Mouse (Mus musculus) left cerebral cortex, adult 8-10 months (tissue): ENCODE data around the gene Zic2. TPM values are rescaled to one million over a fixed set of nuclear protein-coding genes. Genes with fewer than 3 reads are reported as not detected.
"Not testable (repeated sequence)": the region's sequence is repeated elsewhere in the genome, so short reads cannot be mapped to it uniquely, and the experiment has no call there.

ENCODE experiments used
- DNase-seq, 2 experiments: peaks; one replicate each; pipeline ENCODE4 v3.0.0; 2022; ENCODE audit warnings: low spot score in 2 of 2
- total RNA-seq, 4 experiments: library from RNA; stranded (reverse); gene quantifications; 2 replicates each; pipeline ENCODE4 v1.2.4; 2022

Zic2 gene
- total RNA-seq, result 10 to 100 TPM; 20.3 to 25.7 (median 21.7) TPM

DNA sequence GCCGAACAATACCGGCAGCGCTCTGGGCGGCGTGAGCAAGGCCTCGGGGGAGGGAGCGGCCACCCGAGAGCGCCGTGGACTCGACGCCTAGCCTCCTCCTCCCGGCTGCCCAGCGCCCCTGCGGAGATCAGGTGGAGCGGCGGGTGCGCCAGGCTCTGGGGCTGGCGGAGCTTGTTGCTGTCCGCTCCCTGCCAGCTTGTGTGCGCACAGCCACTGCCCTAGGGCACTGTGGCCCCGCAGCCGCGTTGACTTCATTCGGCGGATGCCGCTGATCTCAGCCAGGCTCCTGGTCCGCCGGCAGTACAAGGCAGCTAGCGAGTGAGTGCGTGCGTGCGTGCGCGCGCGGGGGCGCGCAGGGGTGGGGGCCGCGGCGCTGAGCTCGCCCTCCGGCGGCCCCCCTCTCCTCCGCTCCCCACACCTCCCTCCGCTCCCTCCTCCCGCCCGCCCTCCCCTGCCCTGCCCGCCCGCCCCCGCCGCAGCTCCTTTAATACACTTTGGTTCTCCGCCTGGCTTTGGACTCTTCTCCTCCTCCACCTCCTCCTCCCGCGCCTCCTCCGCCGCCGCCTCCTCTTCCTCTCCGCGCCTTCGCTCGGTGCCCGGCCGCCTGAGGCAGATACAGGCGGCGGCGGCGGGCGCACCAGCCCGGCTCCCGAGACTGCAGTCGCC lies at the start of gene Zic2:
Gene Zic2 (plus strand): TSS at position 545 of the 666 bp plus-strand sequence.
- peak in 1 of 2 experiments; percentile 52 for DNase-seq

- no peak for DNase-seq
Measured at GRCm38 (mm10) chr14:122426529-122427203, 48.6 kb upstream of the Zic2 start.

GRCm38 (mm10) chr14:122427204-122427560 lies 48.1 kb upstream of the Zic2 start:
- no peak for DNase-seq

GRCm38 (mm10) chr14:122427654-122428053 lies 47.6 kb upstream of the Zic2 start:
- no peak for DNase-seq

GRCm38 (mm10) chr14:122432558-122432957 lies 42.7 kb upstream of the Zic2 start:
- DNase-seq, result no peak

- no peak for DNase-seq
Measured at GRCm38 (mm10) chr14:122434039-122434438, 41.2 kb upstream of the Zic2 start.

GRCm38 (mm10) chr14:122436850-122437249 lies 38.4 kb upstream of the Zic2 start:
- DNase-seq, result no peak

GRCm38 (mm10) chr14:122449601-122450495 lies 25.4 kb upstream of the Zic2 start:
- no peak for DNase-seq

- peak in 1 of 2 experiments; percentile 44 for DNase-seq
Measured at GRCm38 (mm10) chr14:122450496-122451382, 24.5 kb upstream of the Zic2 start, which contains the start of gene Gm5089. Gm5089 (minus strand) TSS chr14:122451115.

DNA sequence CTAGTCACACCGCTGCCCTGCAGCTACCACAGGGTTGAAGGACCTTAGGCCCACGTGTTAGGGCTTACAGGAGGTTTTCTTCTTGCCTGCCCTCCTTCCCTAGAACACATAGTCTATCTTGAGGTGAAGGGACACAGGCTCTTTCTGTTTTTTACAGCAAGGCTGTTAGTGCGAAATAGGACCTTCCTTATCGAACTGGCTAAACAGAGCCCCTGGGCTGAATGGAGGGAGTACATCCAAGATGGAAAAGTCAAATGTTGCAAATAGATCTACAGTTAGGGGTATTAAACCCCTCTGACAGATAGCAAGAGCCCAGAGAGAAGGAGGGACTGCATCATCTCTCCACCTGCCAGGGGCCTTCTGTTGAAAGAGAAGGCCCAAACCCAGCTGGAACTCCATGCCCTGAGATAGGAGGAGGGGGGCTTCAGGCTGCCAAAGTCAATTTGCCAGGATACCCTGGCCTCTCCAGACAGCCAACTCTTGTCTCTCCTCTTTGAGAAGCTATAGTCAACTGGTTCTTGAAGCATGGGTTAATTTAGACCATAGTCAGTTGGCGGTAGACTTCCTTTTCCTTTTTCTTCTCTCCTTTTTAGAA lies 23.6 kb upstream of the Zic2 start:
- DNase-seq, result no peak

DNA sequence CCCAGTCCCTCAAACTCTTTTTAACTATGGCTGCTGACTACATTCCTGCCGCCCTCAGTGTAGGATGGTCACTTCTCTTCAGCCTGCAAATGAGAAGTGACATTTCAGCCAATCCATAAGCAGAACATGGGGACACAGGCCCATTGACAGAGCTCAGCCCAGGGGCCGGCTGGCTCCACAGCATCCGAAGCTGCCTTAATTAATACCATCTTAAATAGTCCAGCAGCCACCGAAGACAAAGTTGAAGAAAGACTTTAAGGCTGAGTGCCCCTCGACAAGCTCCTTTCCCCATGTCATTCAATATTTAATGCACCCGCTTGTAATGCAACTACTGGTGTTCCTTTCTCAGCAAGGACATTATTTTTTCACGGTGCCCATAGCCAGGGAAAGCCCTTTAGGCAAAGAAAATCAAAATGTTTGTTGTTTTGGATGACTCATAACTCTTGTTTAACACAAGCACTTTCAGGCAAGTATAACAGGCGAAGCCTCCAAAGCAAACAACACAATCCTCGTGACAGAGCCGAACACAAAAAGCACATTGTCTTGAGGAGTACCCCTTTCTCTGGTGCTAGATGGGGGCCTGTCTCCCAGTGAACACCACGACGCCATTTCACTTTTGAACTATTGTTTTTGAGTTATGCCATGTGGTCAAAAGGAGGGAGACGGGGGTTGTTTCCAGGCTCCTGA lies 22.4 kb upstream of the Zic2 start:
- no peak for DNase-seq

DNA sequence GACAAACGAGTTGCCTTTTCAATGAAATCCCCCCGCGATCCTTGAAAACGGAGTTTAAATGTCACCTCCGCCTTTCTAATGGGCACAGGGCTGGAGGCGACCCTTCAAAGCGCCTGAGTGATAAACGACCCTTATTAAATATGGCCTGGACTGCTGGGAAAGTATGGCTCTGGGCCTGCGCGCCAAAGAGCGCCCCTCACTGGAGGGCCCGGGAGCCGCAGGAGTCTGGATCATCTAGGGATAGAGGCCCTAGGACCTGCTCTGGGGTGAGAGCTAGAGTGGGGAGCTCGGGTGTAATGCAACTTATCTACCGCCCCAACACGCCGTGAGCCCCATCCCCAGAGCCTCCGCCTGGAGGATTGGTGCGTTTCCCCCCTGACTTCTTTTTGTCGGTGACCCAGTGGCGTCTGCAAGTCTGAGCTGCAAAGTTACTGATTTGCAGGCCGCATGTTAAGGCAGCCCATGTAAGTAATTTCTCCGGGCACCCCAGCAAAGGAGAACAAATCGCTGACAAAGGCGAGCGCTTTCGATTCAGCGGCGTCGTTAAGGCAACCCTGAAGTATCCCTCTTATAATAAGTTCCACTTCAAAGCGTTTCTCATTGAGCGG lies 21.7 kb upstream of the Zic2 start:
- DNase-seq, result no peak

GRCm38 (mm10) chr14:122453996-122454738 lies 21.1 kb upstream of the Zic2 start:
- no peak for DNase-seq

DNA sequence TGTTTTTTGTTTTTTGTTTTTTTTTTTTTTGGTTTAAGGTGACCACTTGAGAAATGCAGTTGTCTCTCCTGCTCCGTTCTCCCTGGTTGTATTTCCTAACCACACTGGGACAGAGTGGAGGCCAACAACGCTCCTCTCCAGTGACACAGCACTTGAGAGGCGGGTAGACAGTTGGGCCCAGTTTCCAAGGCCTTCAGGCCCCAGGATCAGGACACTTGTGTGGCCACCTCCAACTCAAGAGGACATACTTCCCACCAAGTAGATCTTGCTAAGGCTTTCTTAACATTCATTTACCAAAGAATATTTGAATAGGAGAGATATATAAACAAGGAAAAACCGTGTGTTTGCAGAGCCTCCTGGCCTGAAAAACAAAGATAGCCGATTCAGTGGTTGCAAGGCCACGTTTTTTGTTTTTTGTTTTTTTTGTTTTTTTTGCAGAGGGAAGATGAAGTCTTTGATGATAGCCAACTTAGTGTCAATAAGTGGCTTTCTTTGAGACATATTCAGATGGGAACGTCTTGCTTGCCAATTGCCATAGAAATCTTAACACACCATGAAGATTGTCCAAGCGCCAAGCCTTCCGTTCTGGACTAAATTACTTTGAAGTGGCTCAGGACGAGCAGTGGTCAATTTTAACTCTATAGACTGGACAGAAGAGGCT lies 20.2 kb upstream of the Zic2 start:
- DNase-seq, result no peak

- DNase-seq, result no peak
Measured at GRCm38 (mm10) chr14:122455562-122455958, 19.7 kb upstream of the Zic2 start.

DNA sequence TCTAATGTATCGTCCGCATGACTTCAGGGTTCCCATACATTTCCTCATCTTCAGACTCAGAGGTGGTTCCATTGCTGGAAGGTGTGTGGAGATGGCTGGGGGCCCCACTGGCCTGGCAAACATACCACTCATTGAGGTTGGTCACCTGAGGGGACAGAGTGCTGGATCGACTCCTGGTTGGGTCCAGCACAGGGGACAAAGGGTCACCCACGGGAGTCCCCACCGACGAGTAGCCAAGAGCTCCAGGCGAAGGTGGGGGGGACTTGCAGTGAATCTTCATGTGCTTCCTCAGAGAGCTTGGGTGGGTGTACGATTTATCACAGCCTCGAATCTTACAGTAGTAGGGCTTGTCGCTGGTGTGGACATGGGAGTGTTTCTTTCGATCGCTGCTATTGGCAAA lies 15.9 kb upstream of the Zic2 start:
- DNase-seq, result not testable (repeated sequence)

GRCm38 (mm10) chr14:122459776-122460175 lies 15.5 kb upstream of the Zic2 start:
- no peak for DNase-seq

GRCm38 (mm10) chr14:122460226-122460625 lies 15.0 kb upstream of the Zic2 start:
- no peak for DNase-seq
